Mouse (Mus musculus): ENCODE measurements around the gene Clpb. TPM values are rescaled to one million over a fixed set of nuclear protein-coding genes. Genes with fewer than 3 reads are reported as not detected.

Clpb gene
- total RNA-seq, 2 experiments from 2014 or later: 0.38 to 10.5 TPM

DNA sequence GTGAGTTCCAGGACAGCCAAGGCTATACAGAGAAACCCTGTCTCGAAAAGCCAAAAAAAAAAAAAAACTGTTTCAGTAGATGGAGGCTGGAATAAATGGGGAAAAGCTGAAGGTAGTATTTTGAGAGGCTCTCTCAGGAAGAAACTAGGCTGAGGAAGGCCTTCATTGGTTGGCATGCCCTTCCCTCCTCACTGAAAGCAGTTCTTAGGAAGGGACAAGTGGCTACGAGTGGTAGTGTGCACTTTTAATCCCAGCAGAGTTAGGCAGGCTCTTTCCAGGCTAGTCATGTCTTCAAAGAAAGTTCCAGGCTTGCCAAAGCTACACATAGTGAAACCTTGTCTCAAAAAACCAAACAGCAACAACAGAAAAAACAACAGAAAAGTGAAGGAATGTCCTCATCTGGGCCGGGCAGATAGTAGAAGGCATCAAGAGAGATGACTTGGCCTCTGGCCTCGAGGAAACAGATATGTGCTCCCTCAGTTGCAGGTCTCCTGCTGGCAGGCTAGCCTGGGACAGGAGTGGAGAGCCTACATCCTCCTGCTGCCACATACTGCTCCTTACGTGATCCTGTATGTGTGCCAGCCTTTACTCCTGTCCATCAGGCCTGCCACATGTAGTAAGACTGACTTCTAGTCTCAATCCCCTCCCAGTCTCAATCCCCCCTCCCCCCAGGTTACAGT, 8.3 kb downstream of the Clpb start:
- no peak for ATAC-seq (replicated peaks; ENCODE audit: low FRiP score, poor library complexity, severe bottlenecking)

DNA sequence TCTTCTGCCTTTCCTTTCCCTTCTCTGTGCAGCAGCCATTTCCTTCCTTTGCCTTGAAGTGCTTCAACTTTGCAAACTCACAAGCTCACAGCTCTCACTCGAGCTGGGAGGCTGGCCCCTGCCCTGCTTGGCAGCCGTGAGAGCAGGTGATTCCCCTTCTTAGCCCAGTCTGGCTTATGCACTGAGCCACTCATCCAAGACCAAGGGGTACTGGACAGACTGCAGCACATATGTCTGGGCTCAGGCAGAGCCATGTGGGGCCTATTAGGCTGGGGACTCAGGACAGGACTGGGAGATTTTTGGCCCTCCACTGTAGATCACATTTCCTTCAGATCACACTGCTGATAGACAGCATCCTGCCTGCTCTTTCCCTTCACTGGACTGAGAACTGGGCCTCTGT, 10.1 kb downstream of the Clpb start:
- ATAC-seq (replicated peaks; ENCODE audit: low FRiP score, poor library complexity, severe bottlenecking): no peak

DNA sequence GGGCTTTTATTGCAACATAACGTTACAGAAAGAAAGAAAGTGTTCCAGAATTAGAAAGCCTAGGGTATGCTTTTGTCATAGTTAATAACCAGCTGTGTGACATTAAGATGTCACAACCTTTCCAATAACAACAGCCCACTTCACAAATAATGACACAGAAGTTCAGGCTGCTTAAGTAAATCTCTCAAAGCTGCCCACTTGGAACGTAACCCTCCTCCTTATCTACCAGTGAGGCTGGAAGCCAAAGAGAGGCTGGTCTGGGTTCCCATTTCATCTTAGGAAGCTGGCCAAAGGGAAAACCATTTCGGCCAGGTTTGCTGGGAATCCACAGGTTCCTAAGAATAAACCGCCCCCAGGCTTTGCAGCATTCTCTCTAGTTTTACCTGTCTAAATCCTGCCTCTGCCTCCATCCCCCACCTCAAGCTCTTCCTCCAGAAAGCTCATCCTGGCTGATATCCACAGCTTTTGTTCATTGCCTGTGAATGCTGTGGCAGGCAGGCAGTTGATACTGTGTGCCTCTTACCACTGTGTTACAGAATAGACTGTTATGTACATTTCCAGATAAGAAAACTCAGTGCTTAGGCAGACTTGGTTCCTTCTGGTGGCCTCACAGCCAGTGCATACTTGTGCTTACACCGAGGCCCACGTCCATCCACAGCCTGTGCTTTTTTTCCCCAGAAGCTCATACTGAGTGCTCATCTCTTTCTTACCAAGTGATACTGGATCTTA, 12.8 kb downstream of the Clpb start:
- no peak for ATAC-seq (replicated peaks; ENCODE audit: low FRiP score, poor library complexity, severe bottlenecking)

DNA sequence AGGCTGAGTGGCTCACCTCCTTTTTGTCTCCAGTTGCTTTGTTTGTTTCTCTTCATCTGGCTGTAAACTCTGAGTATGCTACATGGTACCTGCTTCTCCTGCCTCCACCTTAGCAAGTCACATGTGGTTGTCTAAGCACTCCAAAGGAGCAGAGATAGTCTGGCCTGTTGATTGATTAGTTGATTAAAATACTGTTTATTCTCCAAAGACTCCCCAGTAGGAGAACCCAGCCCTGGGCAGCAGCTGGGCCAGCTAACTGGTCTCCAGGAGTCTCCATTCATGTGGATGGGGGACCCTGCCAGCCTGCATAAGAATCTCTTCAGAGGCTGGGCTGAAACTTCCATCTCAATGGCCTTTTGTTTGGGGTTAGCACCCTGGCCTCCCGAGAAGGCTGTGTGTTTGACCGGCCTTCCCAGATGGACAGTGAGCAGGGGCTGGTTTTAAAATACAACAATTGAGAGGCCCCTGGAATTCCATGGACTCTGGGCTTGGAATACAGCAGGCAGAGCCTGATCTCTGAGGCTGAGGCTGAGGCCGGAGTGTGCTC, 13.4 kb downstream of the Clpb start:
- ATAC-seq (replicated peaks; ENCODE audit: low FRiP score, poor library complexity, severe bottlenecking): no peak

DNA sequence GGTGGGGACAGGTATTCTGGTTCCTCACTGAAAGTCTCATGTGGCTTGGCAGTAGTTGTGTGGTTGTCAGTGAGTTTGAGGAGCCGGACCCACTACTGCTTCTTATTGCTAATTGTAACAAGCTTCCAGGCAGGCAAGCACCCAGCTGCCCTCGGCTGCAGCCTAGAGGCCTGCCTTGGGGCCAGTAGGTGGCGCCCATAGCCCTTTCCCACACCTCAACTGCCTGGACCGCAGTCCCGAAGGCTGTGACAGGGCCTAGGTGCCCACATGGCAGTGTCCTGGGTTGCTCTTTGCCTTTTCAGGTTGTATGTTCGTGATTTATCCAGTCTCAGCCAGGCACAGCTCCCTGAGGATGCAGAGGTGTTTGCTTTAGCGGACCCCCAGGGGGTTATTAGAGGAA, 16.2 kb downstream of the Clpb start:
- peak; percentile 71; the same call in 1 of the 2 replicates for ATAC-seq (replicated peaks; ENCODE audit: low FRiP score, poor library complexity, severe bottlenecking)

DNA sequence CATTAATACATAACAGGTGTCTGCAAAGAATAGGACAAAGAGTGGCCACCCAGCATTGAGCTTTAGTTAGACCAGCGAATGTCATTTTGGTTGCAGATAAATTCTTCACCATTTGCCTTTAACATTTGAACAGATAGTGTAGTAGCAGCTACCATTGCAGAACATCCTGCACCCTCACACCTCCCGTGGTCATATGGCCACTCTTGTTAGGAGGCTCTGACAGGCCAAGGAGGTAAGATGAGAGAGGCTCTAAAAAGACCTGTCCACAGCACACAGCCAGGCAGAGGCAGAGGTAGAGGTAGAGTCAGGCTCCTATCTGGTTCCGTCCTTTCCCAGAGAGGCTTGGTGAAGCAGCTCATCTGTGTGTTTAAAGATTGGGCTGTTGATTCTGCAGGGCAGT, 17.5 kb downstream of the Clpb start:
- no peak for ATAC-seq (replicated peaks; ENCODE audit: low FRiP score, poor library complexity, severe bottlenecking)

DNA sequence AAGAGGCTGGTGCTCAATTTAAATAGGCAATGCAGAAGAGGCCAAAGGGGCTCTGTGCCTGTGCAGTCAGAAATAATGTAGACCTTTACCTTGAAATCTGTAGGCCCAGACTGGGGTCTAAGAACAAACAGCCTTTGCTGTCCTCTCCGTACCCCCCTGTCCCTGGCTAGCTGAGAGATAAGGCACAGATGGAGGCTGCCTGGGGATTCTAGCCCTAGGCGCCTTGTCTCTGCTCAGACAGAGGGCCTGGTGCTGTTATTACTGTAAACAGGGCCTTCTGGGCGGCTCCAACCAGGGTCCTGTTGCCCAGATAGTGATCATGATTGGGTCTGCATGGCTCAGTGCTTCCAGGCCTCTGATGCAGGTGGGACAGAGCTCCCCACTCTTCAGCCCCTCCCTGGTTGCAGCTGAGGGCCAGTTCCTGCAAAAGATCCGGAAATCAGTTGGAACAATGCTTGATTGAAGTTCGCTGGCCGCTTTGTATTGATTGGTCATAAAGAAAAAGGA, 18.2 kb downstream of the Clpb start:
- ATAC-seq (replicated peaks; ENCODE audit: low FRiP score, poor library complexity, severe bottlenecking): no peak

DNA sequence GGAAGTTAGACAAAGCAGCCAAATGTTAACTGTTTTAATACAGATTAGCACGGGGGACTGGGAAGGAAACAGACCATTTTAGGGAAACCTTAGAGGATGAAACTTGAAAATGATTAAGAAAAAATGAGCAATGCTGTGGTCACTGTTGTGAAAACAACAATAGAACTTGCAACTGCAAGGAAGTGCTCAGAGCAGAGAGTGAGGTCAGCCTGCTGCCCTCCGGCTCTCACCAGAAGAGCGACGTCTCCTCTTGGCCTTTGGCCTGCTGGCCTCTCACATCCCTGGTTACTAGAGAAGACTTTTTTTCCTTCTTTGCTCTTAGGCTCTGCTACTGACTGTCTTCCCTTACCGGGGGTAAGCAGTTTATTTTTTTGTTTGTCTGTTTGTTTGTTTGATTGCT, 19.5 kb downstream of the Clpb start:
- ATAC-seq (replicated peaks; ENCODE audit: low FRiP score, poor library complexity, severe bottlenecking): no peak

DNA sequence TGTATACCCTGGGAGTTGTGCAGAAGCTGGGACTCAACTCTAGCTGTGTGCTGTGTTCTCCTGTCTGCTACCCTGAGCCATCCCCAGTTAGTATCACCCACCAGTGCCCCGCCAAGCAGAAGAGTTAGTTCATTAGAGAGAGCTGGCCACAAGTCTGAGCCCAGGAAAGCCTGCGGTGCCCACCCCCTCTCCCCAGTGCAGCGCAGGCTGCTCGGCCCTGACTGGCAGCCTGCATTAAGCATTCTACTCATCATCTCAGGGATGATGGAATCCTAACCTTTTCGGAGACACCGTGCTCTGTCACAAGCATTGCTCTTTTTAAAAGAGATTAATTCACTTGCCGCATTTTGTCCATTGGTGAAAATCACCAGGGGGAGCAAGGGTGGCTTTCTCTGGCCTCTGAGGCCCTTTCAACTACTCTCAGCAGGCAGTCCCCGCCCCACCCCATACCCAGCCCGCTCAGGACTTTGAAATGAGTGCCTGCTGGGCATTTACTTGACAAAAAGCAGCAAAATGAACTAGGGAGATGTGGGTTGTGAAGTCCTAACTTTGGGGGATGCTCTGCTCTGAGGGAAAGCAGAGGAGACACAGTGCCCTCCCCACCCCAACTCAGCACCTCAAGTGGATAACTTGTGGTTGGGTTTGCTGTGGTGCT, 20.7 kb downstream of the Clpb start:
- no peak for ATAC-seq (replicated peaks; ENCODE audit: low FRiP score, poor library complexity, severe bottlenecking)

DNA sequence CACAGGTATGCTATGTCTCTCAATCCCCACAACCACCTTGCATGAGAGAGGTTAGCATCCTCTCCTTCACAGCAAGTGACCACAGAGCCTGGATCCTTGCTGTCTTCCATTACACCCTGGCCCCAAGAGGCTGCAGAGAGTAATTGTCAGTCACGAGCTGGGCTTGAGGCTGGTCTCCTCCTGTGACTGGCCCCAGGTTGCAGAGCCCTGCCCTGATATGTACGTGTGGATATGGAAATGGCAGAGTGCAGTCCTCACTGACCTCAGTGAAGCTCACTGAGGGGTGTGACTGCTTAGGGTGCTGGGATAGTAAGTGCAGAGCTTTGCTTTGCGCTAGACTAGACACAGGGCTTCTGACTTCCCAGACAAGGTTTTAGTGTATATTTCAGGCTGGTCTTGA, 21.2 kb downstream of the Clpb start:
- ATAC-seq (replicated peaks; ENCODE audit: low FRiP score, poor library complexity, severe bottlenecking): no peak

DNA sequence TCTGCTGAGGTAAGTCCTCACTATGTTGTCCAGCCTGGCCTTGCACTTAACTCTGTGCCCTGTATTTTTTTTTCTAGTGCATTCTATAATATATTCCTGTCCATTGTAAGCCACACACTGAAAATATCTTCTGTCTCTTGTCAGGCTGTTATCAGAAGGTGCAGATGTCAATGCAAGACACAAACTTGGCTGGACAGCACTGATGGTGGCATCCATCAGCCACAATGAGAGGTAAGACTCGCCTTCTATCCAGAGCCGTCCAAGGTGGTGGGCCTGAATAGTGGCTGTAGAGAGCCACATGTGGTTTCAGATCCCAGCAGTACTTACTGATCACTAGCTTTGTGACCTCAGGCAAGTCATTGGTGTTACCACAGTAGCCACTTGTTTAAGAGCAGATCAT, 23.7 kb downstream of the Clpb start:
- ATAC-seq (replicated peaks; ENCODE audit: low FRiP score, poor library complexity, severe bottlenecking): no peak

DNA sequence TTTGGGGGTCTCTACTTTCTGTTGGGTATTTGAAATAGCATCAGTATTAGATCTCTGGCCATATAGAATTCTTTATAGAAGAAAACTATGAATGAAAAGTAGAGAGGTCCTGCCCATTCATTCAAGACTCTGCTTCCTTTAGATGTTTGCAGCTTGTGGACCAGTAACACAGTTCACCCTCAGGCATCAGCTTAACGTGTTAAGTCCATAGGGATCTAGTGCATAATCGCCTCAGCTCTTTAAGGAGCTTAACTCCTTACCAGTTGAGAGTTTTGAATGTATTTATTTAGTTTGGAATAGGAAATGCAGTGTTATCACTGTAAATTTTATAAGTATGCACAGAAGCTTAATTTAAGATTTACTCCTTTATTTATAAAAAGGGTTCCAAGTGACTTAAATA, 27.0 kb downstream of the Clpb start:
- ATAC-seq (replicated peaks; ENCODE audit: low FRiP score, poor library complexity, severe bottlenecking): no peak

DNA sequence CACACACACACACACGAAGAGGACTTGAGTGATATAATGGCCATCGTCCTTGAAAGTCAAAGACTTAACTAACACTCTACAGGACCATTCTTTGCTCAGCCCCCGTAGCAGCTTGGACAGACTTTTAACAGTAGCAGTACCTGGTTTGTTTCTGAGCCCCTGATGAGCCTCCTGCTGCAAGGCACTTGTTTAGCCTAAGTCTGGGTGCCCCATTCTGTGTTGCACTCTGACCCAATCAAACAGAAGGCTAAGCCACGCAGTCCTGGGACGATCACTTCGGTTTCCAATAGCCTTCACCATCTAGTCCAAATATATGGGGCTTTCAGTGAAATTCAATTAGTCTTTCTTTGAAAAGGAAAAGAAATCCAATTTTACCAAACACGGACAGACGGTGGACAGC, 28.4 kb downstream of the Clpb start:
- no peak for ATAC-seq (replicated peaks; ENCODE audit: low FRiP score, poor library complexity, severe bottlenecking)

DNA sequence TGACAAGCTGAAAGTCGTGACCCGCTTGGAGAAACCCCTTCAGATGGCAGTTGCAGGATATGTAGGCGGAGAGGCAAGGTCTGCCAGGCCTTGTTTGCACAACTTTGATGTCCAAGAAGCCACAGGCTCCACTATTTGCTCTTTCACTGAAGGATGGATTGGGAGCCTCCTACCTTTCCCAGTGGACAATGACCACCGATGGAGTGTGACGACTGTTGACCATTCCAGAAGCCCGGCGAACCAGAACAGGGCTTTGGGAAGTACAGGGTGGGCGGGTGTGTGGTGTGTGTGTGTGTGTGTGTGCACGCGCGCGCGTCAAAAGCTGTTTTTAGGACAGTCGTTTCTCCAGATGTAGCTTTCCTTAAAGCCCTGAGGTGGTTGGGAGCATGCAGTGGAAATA, 29.0 kb downstream of the Clpb start:
- no peak for ATAC-seq (replicated peaks; ENCODE audit: low FRiP score, poor library complexity, severe bottlenecking)

DNA sequence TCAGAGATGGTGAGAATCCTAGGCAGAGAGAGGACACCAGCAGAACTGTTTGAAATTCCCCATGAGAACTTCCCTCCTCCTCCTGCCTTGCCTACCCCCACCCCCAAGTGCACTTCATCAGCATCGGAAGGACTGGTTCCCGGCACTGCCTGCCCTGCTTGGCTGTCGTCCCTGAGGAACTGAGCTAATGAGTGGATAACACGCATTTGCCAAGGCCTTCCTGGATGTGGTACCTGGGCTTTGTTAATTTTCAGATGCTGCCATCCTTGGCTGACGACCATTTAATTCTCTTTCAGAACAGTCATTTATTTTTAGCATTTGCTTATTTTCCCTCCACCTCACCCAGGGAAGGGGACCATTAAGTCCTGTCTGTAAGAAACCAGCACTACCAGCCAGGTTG, 32.0 kb downstream of the Clpb start:
- no peak for ATAC-seq (replicated peaks; ENCODE audit: low FRiP score, poor library complexity, severe bottlenecking)

DNA sequence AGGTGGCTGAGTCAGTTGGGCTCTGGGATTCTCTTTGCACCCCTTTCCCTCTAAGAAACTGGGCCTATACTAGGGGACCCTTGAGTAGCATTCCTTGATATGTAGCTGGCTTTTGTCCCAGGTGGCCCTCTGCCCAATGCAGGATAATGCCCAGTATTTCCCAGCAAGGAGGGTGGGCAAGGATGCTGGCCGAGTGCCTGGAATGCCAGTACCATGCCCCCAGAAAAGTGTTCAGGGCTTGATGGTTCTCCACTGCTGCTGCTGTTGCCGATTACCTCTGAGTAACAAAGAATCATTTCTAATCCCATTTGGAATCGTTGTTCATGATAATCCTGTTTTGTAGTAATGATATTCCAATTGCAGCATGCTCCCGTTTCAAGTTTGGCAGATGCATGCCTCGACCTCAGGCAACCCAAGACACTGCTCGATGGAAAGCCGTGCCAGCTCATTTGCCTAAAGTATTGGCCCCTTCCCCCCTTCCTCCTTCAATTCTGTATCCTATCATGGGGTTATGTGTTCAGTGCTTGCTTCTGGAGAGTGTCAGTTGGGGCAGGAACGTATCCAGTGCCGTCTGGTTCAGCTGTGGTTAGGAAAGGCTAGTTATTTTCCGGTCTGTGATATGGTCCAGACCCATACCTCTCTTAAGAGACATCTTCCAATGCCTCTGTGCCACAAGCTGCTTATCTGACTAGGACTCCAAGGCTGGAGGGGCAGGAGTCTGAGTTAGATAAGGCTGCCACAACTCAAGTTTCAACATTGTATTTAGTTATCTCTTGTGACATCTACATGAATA, 33.7 kb downstream of the Clpb start:
- peak; percentile 53 for ATAC-seq (replicated peaks; ENCODE audit: low FRiP score, poor library complexity, severe bottlenecking)

DNA sequence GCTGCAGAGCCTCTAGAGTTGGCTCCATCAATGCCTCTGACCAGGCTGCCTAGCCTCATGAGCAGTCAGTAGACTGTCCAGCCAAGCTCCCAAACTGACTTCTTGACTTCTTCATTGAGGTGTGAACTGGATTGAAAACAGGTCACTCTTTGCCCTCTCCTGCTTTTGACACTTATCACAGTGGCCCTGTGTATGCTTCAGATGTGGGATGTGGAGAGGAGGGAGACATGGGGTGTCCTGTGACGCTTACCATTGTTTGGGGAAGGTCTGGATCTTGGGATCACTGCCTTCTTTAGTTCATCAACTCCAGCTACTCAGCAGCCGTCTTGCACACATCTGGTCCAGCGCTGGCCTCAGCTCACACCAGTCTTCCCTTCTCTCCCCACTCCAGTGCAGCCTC, 36.9 kb downstream of the Clpb start:
- ATAC-seq (replicated peaks; ENCODE audit: low FRiP score, poor library complexity, severe bottlenecking): no peak

DNA sequence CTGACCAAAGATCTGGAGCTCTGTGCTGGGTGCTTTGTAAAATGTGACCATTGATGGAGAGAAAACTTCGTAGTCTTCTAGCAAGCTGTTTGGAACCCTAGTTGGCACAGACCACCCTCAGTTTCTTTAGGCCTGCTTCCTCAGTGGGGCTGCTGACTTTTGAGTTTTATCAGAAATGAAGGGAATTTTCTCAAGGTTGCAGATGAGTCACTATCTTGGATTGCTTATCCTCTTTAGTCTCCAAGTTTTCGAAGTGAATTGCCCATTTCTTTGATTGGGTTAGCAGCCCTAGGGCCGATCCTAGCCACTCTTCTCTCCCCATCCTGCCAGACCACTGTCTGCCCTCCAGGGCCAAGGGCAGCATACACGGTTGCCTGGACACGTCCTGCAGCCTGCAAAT, 39.3 kb downstream of the Clpb start:
- no peak for ATAC-seq (replicated peaks; ENCODE audit: low FRiP score, poor library complexity, severe bottlenecking)

DNA sequence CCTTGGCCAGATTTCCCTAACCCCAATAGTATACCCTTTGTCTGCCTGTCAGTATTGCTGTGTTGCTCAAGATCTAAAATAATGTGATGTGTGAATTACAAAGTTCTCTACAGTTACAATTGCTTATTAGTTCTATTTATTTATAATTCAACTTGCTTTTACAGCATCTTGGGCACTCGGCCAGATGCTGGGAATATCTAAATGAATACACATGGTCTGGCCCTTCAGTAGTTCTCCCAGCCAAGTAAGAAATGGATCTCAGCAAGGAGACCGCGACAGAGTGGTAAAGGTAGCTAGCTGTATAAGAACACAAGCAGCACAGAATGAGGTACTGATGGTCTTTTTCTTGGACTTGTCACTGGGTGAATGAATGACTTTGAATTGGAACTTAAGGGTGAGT, 46.2 kb downstream of the Clpb start:
- ATAC-seq (replicated peaks; ENCODE audit: low FRiP score, poor library complexity, severe bottlenecking): no peak

DNA sequence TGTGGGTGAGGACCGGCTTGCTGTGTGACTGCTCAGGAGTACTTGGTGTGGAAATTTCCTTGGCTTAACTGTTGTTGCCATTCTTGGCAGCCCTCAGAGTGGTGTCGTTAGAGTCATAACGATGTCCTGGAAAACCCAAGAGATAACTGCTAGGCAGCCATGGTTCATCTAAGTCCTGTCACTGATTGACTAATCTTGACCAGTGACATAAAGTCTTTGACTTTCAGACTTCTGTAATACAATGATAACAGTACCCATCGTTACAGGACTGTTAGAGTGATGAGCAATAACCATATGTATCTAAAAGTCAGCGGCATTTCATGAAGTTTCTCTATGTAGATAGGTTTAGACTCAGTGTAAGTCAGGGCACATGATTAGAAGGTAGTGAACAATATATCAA, 46.8 kb downstream of the Clpb start:
- ATAC-seq (replicated peaks; ENCODE audit: low FRiP score, poor library complexity, severe bottlenecking): no peak

All from erythroblast, adult 5-6 weeks (primary cell).